Mouse (Mus musculus) E14TG2a.4 (cell line): Measurements from ENCODE around the gene Adk.

Experiments
- CTCF ChIP-seq: conservative IDR thresholded peaks from 2 replicates; pipeline ENCODE4 v1.5.1; 2014; ENCODE audit warnings: low read length
- NANOG ChIP-seq: IDR thresholded peaks from 2 replicates; pipeline ENCODE4 v1.6.1; 2014; ENCODE audit warnings: borderline replicate concordance, low read length, mixed read lengths
- POU5F1 ChIP-seq: IDR thresholded peaks from 2 replicates; pipeline ENCODE4 v1.6.1; 2014; ENCODE audit warnings: low read length, borderline replicate concordance

- no peak for TF ChIP-seq CTCF
- TF ChIP-seq NANOG: no peak
- TF ChIP-seq POU5F1: no peak
Measured at GRCm38 (mm10) chr14:21458696-21459095, 406.3 kb downstream of the Adk start.
